Mouse (Mus musculus) frontal cortex, postnatal 25 days (tissue): ENCODE measurements around the gene Dtd1.
A peak's percentile ranks its signal among the peaks of the same experiment; 100 is the strongest.
"Not testable (repeated sequence)": the region's sequence is repeated elsewhere in the genome, so short reads cannot be mapped to it uniquely, and the experiment has no call there.

Experiments used
- DNase-seq, 2 experiments: peaks; one replicate each; pipeline ENCODE4 v3.0.0; 2022; ENCODE audit warnings: low spot score in 2 of 2

Gene Dtd1

DNA sequence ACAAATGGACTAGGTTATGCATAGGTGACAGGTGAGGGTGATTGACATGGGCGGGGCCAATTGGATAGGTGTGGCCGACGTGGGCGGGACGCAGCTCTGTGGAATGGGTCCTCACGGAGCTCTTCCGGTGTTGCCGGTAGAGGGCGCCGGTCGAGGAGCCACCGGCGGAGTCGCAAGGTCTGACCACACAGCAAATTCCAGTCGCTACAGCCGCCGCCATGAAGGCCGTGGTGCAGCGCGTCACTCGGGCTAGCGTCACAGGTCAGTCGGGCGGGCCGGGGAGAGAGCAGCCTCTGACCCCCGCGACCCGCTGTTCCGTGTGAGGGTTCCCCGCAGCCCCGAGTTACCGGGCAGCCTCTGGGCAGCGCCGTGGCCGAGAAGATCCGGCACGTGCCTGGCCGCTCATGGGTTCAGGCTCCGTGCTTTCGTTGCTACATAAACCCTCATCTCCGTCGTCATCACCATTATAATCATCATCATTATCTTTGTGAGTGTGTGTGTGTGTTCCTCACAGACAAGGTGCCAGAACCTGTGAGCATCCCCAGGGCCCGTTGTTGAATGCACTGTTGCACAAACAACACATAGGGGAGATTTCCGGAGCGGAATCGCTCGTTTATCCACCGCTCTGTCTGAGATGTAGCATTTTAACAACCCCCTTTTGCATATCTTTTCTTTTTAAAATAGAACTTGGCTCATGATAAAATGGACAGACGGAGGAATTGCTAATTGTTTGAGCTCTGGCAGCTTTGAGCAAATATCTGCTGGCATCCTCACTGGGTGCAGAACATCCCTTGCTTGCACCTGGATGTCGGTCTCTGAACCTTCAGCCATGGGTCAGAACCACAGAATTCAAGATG is at the start of gene Dtd1:
Gene Dtd1, plus strand, starts transcription at position 67 of the 857 bp plus-strand sequence.
- DNase-seq, result peak; percentile 80 to 82

GRCm38 (mm10) chr2:144550529-144550928 is 49.2 kb upstream of the Dtd1 start, which contains the start of gene Rbbp9:
Rbbp9 (minus strand) TSS chr2:144550869.
- DNase-seq, result peak; percentile 44

DNA sequence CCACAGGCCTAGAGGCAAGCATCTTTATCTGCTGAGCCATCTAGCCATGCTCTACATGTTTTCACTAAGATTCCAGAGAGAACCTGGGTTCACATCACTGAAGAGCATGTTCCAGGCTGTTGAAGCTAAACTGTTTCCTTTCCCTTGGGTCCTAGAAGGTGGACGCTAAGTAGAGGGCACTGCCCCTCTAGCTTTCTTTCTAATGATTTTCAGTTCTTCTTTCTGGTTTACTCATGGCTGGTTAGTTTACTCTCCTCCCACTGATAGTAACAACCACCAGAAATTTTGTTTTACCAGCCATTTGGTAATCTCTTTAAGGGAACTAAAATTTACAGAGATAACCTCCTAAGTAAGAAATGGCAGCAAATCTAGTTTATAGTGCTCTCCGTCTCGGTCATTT is 45.8 kb upstream of the Dtd1 start:
- no peak for DNase-seq

DNA sequence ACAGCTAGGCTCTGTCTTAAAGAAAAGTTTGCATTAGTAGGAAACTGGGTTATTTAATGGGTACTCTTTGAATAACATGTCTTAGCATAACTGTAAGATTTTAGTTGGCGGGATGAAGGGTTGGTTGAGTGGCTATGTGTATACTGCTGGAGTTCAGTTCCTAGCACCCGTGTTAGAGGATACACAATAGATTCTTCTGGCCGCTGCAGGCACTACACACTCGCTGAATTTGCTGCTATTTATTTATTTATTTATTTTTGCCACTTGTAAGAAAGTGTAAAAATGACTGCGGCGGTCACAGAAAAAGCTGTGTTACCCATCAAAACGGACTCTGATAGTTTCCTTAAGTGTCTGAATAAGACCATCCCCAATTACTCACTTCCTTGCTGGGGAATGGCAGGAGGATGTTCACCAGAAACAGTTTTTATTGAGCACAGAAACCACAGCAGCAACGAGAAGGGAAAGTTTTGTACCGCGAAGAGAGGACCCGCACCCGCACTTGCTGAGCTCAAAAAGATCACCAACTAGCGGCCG is 44.3 kb upstream of the Dtd1 start:
- no peak for DNase-seq

DNA sequence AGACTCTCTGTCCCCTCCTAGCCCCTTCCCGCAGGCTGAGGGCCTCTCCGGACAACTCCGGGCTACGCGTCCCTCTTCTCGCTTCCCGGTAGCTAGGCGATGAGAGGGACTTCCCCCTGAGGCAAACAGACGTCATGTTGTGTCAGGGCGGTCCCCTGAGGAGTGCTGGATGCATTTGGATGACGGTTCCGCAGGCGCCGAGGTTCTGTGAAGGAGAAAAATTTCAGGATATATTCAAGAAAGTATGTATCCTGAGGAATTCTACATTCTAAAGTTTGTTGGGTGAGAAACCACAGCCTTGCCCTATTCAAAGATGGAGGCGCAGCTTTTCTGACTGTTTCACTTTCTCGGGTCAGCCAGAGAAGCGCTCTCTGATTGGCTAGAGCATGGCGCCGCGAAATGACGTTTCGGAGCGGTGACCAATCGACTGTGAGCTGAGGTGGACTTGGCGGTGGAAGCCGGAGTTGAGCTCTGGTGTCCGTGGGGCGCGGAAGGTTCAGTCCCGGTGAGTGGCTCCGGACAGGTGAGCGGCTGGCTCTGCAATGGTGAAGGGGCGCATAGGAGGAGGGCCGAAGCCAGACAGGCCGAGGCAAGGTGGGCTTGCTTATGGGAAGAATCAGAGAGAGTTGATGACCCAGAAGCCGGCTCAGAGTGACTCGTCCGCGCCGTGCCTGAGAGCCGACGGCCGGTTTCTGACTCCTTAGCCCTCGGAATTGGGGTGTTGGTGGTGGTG is 43.7 kb upstream of the Dtd1 start, which contains the start of gene Sec23b:
Gene Sec23b, plus strand, starts transcription at position 410 of the 733 bp plus-strand sequence.
- DNase-seq, result peak; percentile 95 to 96

DNA sequence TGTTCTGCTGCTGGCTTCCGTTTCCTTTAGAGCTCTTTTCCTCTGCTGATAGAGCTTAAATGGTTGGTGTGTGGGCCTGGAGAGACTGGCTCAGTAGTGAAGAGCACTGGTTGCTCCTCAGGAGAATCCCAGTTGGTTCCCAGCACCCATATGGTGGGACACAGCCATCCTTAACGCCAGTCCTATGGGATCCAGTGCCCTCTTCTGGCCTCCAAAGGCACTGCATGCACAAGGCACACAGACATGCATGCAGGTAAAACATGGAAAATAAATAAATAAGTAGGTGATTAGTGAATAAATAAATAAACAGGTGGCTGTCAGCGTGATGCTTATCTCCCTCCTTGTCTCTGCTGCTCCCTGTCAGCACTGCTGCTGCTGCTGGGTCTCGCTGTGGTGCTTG is 11.0 kb upstream of the Dtd1 start:
- DNase-seq, result no peak

GRCm38 (mm10) chr2:144593036-144593435 is 6.7 kb upstream of the Dtd1 start:
- not testable (repeated sequence) for DNase-seq

GRCm38 (mm10) chr2:144593951-144594651 is 5.6 kb upstream of the Dtd1 start, which contains the start of gene Smim26:
Smim26 (plus strand) TSS chr2:144594054.
- DNase-seq, result peak; percentile 58 to 71

GRCm38 (mm10) chr2:144598006-144598405 is 1.7 kb upstream of the Dtd1 start:
- DNase-seq, result no peak

- DNase-seq, result no peak
Measured at GRCm38 (mm10) chr2:144601576-144601975, 1.9 kb downstream of the Dtd1 start.

GRCm38 (mm10) chr2:144613956-144614355 is 14.3 kb downstream of the Dtd1 start:
- DNase-seq, result no peak

GRCm38 (mm10) chr2:144617074-144617874 is 17.6 kb downstream of the Dtd1 start:
- no peak for DNase-seq

DNA sequence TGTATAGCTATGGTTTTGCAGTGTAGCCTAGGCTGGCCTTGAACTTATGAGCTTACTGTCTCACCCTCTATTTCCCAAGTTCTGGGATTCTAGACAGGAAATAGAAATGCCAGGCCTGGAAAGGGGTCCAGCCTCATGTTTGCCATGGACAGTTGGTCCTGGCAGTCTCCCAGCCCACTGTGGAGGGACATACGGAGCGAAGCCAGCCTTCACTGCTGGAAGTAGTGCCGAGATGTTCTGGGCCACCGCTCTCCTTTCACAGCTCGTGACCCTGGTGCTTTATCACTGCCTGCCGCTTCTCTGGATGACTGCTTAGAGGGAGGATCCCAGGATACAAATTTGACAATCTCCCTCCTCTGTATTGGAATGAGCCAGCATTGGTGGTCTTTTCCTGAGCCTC is 21.8 kb downstream of the Dtd1 start:
- no peak for DNase-seq

DNA sequence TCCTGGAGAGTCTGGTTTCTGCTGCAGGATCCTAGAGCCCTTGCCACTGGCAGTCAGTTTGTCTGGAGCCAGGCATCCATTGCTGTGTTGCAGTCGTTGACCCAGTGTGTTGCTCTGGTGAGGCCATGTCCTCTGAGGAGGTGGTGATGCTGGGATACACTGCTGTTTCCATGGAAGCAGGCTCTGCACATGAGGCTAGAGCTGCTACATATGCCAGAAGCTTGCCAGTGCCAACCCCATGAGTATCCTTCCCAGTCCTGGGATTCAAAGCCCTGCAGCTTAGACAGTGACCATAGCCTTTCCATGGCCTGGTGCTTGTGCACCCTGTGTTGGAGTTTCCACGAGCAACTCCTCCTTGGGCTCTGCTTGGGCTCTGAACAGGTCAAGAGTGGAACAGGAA is 33.9 kb downstream of the Dtd1 start:
- DNase-seq, result no peak

- DNase-seq, result no peak
Measured at GRCm38 (mm10) chr2:144634231-144634630, 34.5 kb downstream of the Dtd1 start.

DNA sequence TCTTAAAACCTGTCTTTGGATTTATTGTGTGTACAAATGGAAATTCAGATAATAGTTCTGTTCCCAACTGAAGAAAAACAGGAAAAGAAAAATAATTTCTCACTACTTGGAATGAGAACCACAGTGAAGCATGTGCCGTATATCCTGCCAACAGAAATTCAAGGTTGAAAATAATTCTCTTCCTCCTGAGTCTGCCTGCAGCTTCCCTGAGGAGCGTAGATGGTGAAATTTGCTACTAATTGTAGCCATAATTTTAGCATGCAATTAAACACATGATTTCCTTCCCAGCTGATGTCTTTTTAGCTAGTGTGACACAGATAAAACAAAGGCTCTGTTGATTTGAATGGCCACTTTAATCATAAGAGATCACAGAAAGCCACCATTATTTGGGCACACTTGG is 35.0 kb downstream of the Dtd1 start:
- no peak for DNase-seq

DNA sequence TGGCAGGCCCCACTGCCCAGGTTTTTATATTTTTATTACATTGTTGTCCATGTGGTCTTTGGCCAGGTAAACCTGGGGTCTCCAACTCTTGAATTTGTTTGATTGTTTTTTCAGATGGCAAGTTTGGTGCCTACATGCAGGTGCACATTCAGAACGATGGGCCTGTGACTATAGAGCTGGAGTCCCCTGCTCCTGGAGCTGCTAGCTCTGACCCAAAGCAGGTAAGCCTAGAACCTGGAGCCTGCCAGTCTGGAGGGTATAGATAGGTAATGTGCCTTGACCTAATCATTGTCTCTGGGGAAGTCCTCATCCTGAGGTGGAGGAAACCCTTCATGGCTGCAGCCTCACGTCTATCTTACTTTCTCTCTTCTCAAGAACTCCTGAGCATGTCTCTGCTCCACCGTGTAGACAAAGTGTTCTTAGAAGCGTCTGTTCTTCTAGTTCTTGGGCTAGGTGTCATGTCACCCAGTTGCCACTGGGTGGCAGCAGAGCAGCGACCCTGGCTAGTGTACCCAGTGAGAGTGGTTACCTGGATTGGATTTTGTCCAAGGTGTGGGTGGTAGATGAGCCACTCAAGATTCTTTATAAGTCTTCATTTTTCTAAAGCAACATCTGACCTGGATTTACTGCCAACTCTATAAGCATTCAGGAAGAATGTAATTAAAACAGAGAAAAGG is 36.1 kb downstream of the Dtd1 start:
- DNase-seq, result peak; percentile 31 to 64

DNA sequence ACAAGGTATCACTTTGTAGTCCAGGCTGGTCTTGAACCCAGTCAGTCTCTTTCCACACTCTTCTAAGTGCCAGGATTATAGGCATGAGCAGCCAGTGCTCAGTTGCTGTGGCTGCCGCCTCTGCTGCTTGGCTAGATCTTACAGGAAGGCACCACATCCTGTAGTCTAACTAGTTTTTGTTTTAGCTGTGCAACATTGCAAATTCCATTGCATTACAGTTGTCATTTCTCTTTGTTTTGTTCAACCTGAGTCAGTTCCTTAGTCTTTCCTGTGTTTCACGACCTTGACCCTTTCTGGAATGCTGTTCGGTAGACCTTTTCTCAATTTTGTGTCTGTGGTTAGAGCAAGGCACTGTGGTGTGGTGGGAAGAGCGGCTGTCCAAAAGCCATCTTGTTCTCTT is 37.5 kb downstream of the Dtd1 start:
- DNase-seq, result no peak

- DNase-seq, result no peak
Measured at GRCm38 (mm10) chr2:144637671-144638395, 38.1 kb downstream of the Dtd1 start.

- no peak for DNase-seq
Measured at GRCm38 (mm10) chr2:144638719-144639118, 39.0 kb downstream of the Dtd1 start.
